Mouse (Mus musculus) ZHBTc4 (cell line): ENCODE measurements around the gene Aatf.

Experiments
- DNase-seq: peaks from one replicate; pipeline ENCODE4 v3.0.0-alpha.2; 2011; ENCODE audit warnings: low read depth, low spot score

Gene Aatf

GRCm38 (mm10) chr11:84375951-84376496, 137.3 kb downstream of the Aatf start:
- no peak for DNase-seq

- no peak for DNase-seq
Measured at GRCm38 (mm10) chr11:84373122-84373521, 140.2 kb downstream of the Aatf start.
